Mouse (Mus musculus) embryonic fibroblast, embryonic 13.5 days (primary cell): ENCODE results near the gene Cnot3. TPM values are rescaled to one million over a fixed set of nuclear protein-coding genes. Genes with fewer than 3 reads are reported as not detected.

ENCODE experiments used
- H3K27ac ChIP-seq: 2 replicates; pipeline ENCODE4 v1.5.1; 2012; ENCODE audit warnings: low read length, control low read depth, inconsistent platforms; ENCODE audit not compliant: insufficient read depth
- H3K4me1 ChIP-seq: 2 replicates; pipeline ENCODE4 v1.6.1; 2011; ENCODE audit warnings: low read length; ENCODE audit not compliant: control insufficient read depth, insufficient read depth
- H3K4me3 ChIP-seq: 2 replicates; pipeline ENCODE4 v1.5.1; 2011; ENCODE audit warnings: mild to moderate bottlenecking, control low read depth, low read length; ENCODE audit not compliant: insufficient read depth
- CTCF ChIP-seq: IDR thresholded peaks from 2 replicates; pipeline ENCODE4 v1.5.1; 2011; ENCODE audit warnings: mild to moderate bottlenecking, control low read depth, low read length, moderate library complexity, borderline replicate concordance; ENCODE audit not compliant: insufficient read depth
- POLR2A ChIP-seq: IDR thresholded peaks from 2 replicates; pipeline ENCODE4 v1.6.1; 2011; ENCODE audit warnings: low read depth, mild to moderate bottlenecking, control low read depth, low read length, moderate library complexity
- polyA plus RNA-seq: library from polyadenylated mRNA; stranded (reverse); fragments of >200 nt; gene quantifications from 2 replicates; pipeline ENCODE4 v1.2.4, GENCODE M21; 2011; ENCODE audit warnings: low read depth; ENCODE audit not compliant: missing spikeins, insufficient read length

Gene Cnot3
- polyA plus RNA-seq, 1 experiment, result 82.0 TPM

DNA sequence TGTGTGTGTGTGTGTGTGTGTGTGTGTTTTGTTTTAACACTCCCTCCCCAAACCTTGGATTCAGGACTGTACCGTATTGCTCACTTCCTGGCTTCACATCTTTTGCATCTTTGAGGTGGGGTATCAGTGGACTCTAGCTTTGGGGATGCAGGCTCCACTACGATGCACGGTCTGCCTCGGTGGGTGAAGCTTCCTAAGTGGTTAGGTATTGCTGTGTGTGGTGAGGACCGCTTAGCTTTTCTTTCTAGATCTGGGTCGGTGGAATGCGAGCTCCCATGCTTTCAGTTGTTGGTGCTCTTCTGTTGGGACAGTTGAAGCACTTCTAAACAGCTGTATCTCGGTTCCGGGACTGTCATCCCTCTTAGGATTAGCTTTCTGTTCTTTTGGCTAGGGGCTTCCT, 1.1 kb downstream of the Cnot3 start:
- no peak overlapping the region; the same call in 1 of the 2 replicates for H3K27ac ChIP-seq
- H3K4me1 ChIP-seq, result peaks cover 14% of the 10 kb centered on the region
- H3K4me3 ChIP-seq, result peak overlapping the region; percentile 58
- TF ChIP-seq POLR2A (0 out of 2 replicates have a peak, but pooled peaks have one; percentile 41), CTCF (no peak)

DNA sequence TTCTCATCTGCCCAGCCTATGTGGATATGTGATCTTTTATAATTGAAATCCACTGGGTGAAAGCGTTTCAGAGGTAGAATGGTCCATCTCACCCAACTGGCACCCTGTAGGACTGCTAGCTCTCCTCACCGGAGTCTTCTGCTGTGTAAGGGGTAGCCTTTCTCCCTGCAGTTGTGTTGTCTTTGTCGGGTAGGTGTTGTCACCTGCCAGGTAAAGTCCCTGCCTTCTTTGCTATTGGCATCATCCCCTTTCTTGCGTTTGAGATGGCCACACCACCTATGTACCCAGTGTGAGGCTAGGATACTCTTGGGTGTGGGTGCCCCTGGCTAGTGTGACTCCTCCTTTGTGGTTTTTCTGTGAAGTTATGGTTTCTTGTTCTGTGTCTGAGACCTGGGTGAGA, 1.6 kb downstream of the Cnot3 start:
- Histone ChIP-seq H3K4me1 (peaks cover 14% of the 10 kb centered on the region), H3K27ac (no peak overlapping the region), H3K4me3 (peak overlapping the region; percentile 58)
- TF ChIP-seq POLR2A, result no peak
- TF ChIP-seq CTCF, result no peak

DNA sequence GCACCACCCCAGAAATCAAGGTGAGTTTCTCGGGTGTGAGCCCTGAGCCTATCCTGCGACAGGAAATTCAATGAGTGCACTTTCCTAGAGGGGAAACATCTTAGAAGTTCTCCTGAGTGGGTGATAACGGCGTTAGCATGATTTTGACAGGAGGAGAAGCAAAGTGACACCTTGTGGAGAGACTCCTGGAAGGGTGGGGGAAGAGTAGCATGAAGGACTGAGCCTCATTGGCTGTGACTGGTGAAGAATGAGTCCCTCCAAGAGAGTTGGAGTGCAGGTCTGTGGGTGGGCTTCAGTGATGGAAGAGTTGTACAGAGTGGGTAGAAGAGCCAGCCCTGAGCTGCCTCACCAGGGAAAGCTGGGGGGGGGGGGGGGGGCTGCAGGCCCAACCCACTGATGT, 11.9 kb downstream of the Cnot3 start:
- H3K4me3 ChIP-seq, result no peak overlapping the region
- TF ChIP-seq CTCF, result no peak
- TF ChIP-seq POLR2A, result no peak
- H3K27ac ChIP-seq, result no peak overlapping the region
- H3K4me1 ChIP-seq, result no peaks in the 10 kb centered on the region

DNA sequence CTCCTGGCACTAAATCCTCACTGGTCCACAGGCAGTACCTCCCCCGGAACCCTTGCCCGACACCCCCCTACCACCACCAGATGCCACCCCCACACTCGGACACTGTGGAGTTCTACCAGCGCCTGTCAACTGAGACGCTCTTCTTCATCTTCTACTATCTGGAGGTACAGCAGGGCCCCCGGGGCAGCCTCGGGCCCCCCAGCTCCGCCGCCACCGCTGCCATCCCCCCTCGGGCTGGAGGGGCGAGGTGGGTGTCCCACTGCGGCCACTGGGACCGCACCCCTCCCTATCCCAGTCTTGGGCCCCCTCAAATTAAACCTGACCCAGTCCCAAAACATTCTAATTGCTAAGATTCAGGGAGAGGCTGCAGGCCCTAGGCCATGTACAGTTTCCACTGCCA, 13.5 kb downstream of the Cnot3 start:
- no peak overlapping the region for H3K4me3 ChIP-seq
- no peak for TF ChIP-seq POLR2A
- TF ChIP-seq CTCF, result no peak
- peaks cover 2% of the 10 kb centered on the region; the same call in 1 of the 2 replicates for H3K4me1 ChIP-seq
- no peak overlapping the region for H3K27ac ChIP-seq

DNA sequence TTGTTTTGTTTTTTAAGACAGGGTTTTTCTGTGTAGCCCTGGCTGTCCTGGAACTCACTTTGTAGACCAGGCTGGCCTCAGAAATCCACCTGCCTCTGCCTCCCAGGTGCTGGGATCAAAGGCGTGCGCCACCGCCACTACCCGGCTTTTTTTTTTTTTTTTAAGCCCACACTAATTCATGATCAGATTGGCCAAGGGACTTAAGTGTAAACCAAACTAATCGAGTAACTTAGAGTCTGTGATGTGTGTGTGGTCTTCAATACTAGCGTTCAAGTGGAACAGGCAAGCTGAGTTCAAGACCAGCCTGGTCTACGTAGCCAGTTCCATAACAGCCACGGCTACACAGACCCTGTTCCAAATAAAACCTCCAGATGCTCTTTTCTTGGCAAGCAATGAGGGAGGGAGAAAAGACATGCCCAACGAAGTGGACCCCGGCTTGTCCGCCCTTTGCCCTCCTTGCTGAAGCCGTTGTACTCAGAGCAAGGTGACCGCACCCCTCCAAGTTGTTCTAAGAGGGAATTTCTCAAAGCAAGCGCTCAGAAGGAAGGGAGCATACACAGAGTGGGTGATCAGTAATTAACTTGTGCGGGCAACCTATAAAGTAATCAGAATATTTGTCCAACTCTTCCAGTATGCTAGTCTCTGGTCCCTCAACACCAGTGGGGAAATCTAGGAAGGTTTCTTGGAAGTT, 19.6 kb downstream of the Cnot3 start:
- peaks cover 2% of the 10 kb centered on the region; the same call in 1 of the 2 replicates for H3K4me1 ChIP-seq
- no peak for TF ChIP-seq CTCF
- no peak for TF ChIP-seq POLR2A
- peak overlapping the region; percentile 92 for H3K4me3 ChIP-seq
- peak overlapping the region; percentile 51 for H3K27ac ChIP-seq

DNA sequence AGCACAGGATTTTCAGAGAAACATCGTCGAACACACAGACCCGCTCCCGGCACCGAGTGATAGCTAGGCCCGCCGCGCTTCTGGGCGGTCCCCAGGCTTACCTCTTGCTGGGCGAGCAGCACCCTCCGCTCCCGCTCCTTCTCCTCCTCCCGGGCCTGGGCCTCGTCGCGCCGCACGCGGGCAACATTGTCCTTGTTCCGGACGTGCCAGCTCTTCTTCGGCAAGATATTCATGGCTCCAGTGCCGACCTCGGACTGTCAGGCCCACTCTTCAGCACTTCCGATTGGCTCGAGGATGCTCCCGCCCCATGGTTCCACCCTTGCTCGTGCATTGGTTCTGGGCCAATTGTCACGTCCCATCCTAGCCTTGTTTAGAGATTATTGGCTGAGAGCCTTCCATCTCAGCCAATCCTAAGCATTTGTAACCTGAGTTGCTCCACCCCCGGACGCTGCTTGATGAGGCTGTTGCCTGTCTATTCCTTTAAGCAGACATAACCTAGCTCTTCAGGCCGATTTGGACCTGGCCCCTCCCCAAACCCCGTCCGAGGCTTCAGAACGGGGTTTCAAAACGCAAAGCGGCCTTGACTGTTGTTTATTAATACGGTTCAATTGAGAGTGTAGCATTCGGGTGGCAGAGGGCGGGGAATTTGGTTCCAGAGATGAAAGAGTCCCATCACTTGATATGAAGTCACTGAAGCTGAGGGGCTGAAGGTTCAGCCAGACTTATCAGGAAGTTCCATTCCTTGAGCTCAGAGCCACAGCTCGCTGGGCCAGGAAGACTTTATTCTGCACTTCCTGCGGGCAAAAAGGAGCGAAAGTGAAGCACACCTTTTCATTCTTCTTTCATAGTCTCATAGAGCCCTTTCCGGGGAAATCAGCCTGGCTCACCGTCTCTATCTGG, 20.4 kb downstream of the Cnot3 start, which contains the start of gene Leng1:
Gene Leng1, minus strand, starts transcription at position 626 of the 900 bp plus-strand sequence.
- peak within 1 kb of the TSS; percentile 71 for H3K27ac ChIP-seq
- H3K4me3 ChIP-seq, result peak within 1 kb of the TSS; percentile 92
- TF ChIP-seq CTCF, result no peak
- TF ChIP-seq POLR2A, result peak; percentile 93
- peaks cover 2% of the 10 kb centered on the region; the same call in 1 of the 2 replicates for H3K4me1 ChIP-seq

DNA sequence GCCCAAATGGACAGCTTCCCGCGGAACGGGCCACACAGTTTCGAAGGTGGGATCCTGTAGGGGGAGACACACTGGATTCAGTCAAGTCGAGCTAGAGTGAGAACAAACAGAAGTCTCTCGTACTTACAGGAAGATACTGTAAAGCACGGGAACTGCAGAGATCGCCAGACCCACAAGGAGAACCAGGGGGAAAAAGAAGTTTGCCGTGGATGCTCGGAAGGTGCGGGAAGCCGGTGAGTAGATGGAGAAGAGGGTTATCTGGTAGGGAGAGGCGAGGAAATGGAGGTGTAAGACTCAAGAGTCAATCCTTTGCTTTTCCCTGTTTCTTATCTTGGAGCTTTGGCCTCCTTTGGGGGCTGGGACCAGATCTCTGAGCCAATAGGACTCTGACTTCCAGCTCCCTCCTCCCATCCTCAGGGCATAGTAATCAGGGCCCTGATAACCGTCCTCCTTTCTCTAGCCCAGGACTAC, 21.9 kb downstream of the Cnot3 start:
- no peak overlapping the region for H3K4me3 ChIP-seq
- no peak overlapping the region for H3K27ac ChIP-seq
- peaks cover 2% of the 10 kb centered on the region; the same call in 1 of the 2 replicates for H3K4me1 ChIP-seq
- TF ChIP-seq POLR2A (0 out of 2 replicates have a peak, but pooled peaks have one; percentile 8), CTCF (no peak)

DNA sequence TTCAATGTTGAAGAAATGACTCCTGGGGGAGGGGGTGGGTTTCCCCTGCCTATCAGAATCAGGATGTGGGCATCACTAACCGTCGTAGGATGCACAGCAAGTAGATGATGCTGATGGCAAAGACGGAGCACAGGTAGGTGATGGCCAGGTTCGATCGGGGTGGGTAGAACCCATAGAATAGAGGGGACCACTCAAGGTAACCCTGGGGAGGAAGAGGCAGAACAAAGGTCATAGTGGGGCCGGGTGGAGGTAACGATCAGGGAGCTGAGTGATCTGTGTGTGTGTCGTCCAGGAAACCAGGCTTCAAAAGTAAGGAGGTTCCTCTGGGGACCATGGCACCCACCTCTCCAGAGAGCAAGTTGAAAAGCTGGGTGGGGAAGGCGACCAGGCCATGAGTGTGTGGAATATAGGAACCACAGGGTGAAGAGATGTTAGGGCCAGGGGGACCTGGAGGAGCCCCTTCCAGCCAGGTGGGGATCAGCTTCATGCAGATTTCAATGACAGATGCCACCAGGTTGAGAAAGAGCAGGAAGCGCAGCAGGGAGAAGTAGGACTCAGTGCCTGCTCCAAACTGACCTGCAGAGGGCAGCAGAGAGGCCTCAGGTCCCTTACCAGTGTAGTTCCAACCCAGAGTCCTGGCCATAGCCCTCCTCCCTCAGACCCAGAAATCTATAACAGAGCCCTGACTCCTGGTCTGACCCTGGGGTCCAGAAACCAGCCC, 29.6 kb downstream of the Cnot3 start:
- H3K4me1 ChIP-seq, result no peaks in the 10 kb centered on the region
- TF ChIP-seq CTCF (peak; percentile 93), POLR2A (no peak)

DNA sequence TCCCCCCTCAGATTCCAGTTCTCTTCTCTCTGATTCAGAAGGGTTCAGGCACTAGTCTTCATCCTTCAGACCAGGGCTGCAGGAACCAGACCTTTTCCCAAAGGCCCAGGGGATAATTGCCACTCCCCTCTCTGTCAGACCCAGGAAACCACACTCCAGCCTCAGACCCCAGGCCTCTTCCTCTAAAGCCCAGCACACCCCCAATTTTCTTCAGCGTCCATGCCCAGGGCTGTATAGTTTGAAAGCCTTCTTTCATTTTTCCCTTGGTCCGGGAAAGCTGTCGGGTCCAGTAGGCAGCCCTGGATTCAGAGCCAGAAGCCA, 30.1 kb downstream of the Cnot3 start:
- H3K4me1 ChIP-seq, result no peaks in the 10 kb centered on the region
- no peak overlapping the region for H3K27ac ChIP-seq
- no peak overlapping the region for H3K4me3 ChIP-seq
- TF ChIP-seq POLR2A (no peak), CTCF (no peak)

More for the DNA sequence above, 29.6 kb downstream of the Cnot3 start:
- Histone ChIP-seq H3K4me3 (no peak overlapping the region), H3K27ac (no peak overlapping the region)
